Mouse (Mus musculus) hindbrain, embryonic 12.5 days (tissue): ENCODE measurements at regions not wholly inside any gene's neighbourhood (a gene's known extent, or its start where the extent isn't known, plus 50 kb on each side); places are given as distances from the start of the nearest gene placed in this dataset.

Experiments
- ATAC-seq: fragments of 200-750 bp; cut with Nextera tagmentation; 2 replicates; pipeline ENCODE4 v1.8.0; 2017; ENCODE audit warnings: moderate TSS enrichment; ENCODE audit not compliant: low FRiP score
- H3K27ac ChIP-seq: fragments of 300-500 bp; sonication (generic); 2 replicates; pipeline ENCODE4 v1.5.1; 2016; ENCODE audit warnings: mild to moderate bottlenecking
- H3K27me3 ChIP-seq: fragments of 300-500 bp; sonication (generic); 2 replicates; pipeline ENCODE4 v1.6.1; 2016; ENCODE audit warnings: mild to moderate bottlenecking
- H3K36me3 ChIP-seq: fragments of 300-500 bp; sonication (generic); 2 replicates; pipeline ENCODE4 v1.6.1; 2016; ENCODE audit warnings: mild to moderate bottlenecking
- H3K4me1 ChIP-seq: fragments of 300-500 bp; sonication (generic); 2 replicates; pipeline ENCODE4 v1.6.1; 2016
- H3K4me2 ChIP-seq: fragments of 300-500 bp; sonication (generic); replicated peaks from 2 replicates; pipeline ENCODE4 v1.6.1; 2016; ENCODE audit warnings: mild to moderate bottlenecking
- H3K4me3 ChIP-seq: fragments of 300-500 bp; sonication (generic); 2 replicates; pipeline ENCODE4 v1.5.1; 2016; ENCODE audit warnings: mild to moderate bottlenecking
- H3K9ac ChIP-seq: fragments of 300-500 bp; sonication (generic); 2 replicates; pipeline ENCODE4 v1.6.1; 2016; ENCODE audit warnings: mild to moderate bottlenecking, moderate library complexity
- H3K9me3 ChIP-seq: fragments of 300-500 bp; sonication (generic); replicated peaks from 2 replicates; pipeline ENCODE4 v1.6.1; 2016; ENCODE audit warnings: mild to moderate bottlenecking
- WGBS: fragments of 180-500 bp; shearing (Covaris S2); methylation state at CpG from one replicate; pipeline ENCODE4 v1.1.7; 2016; 5-methylcytosine and 5-hydroxymethylcytosine counted together

DNA sequence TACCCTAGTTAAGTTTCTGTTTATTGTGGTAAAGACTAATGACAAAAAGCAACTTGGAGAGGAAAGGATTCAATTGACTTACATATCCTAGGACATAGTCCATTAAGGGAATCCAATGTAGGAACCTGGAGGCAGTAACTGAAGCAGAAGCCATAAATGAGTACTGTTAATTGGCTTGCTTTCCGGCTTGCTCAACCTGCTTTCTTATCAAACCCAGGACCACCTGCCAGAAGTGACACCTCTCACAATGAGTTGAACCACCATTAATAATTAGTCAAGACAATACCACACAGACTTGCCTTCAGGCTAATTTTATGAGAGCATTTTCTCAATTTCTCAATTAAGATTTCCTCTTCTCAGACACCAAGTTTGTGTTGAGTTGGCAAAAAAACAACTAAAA lies 148.8 kb downstream of the Ccser2 start:
- ATAC-seq, result no peak
- 66% methylated on average over 1 of the region's 1 CpGs for WGBS
- no peak overlapping the region for H3K4me2 ChIP-seq
- no peak overlapping the region for H3K4me3 ChIP-seq
- no peak overlapping the region for H3K9ac ChIP-seq
- H3K36me3 ChIP-seq, result no peaks in the 10 kb centered on the region
- no peaks in the 10 kb centered on the region for H3K9me3 ChIP-seq
- no peak overlapping the region for H3K27ac ChIP-seq
- no peaks in the 10 kb centered on the region for H3K27me3 ChIP-seq
- no peaks in the 10 kb centered on the region for H3K4me1 ChIP-seq

- WGBS, result 91% methylated on average over 2 of the region's 3 CpGs
- H3K4me3 ChIP-seq, result no peak overlapping the region
- ATAC-seq, result no peak
- no peak overlapping the region for H3K9ac ChIP-seq
- H3K4me1 ChIP-seq, result no peaks in the 10 kb centered on the region
- H3K27ac ChIP-seq, result no peak overlapping the region
- H3K27me3 ChIP-seq, result no peaks in the 10 kb centered on the region
- no peak overlapping the region for H3K4me2 ChIP-seq
- no peaks in the 10 kb centered on the region for H3K9me3 ChIP-seq
- H3K36me3 ChIP-seq, result no peaks in the 10 kb centered on the region
These were observed 166.2 kb downstream of the Ccser2 start for GRCm38 (mm10) chr14:36802418-36802817.

DNA sequence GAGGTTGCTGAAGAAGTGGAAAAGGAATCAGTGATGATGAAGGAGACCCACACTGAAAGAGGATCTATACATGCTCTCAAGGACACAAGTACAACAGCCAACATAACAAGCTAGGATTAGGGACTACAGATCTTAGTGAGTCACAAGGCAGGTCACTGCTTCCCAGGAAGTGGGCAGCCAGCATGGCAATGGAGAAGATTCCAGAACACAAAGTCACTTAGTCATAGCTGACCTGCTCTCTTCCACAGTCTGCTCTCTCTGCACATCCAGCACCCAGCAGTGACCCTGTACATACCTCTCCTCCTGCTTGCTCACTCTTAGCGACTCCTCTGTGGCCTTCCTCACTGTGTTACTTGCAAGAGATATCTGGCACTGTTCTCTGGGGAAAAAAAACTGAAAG lies 168.8 kb downstream of the Ccser2 start:
- no peak overlapping the region for H3K27ac ChIP-seq
- 73% methylated on average over 1 of the region's 1 CpGs for WGBS
- H3K9ac ChIP-seq, result no peak overlapping the region
- H3K36me3 ChIP-seq, result no peaks in the 10 kb centered on the region
- H3K27me3 ChIP-seq, result no peaks in the 10 kb centered on the region
- H3K9me3 ChIP-seq, result no peaks in the 10 kb centered on the region
- no peak for ATAC-seq
- no peaks in the 10 kb centered on the region for H3K4me1 ChIP-seq
- H3K4me2 ChIP-seq, result no peak overlapping the region
- H3K4me3 ChIP-seq, result no peak overlapping the region

DNA sequence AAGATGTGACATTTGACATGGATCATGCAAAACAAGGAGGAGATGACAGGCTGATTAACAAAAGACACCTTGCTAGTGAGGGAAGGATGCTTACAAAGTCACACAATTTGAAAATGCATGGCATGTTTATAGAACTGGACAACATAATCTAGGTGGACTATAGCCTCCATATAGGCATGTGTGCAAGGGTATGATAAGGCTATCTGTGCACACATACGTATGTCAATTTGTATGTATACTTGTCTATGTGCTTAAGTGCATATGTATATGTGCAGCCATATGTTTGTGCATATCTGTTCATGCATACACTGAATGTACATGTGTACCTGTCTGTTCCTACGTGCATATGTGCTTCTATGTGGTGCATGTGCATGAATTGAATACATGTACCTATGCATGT lies 186.7 kb downstream of the Ccser2 start:
- Histone ChIP-seq H3K4me1 (no peaks in the 10 kb centered on the region), H3K4me2 (no peak overlapping the region), H3K36me3 (no peaks in the 10 kb centered on the region), H3K9ac (no peak overlapping the region), H3K4me3 (no peak overlapping the region), H3K27me3 (no peaks in the 10 kb centered on the region), H3K27ac (no peak overlapping the region), H3K9me3 (no peaks in the 10 kb centered on the region)
- ATAC-seq, result no peak
- WGBS, result 90% methylated on average over 2 of the region's 2 CpGs

- H3K9ac ChIP-seq, result no peak overlapping the region
- H3K27me3 ChIP-seq, result no peaks in the 10 kb centered on the region
- H3K27ac ChIP-seq, result no peak overlapping the region
- H3K4me1 ChIP-seq, result no peaks in the 10 kb centered on the region
- no peaks in the 10 kb centered on the region for H3K9me3 ChIP-seq
- no peak overlapping the region for H3K4me2 ChIP-seq
- H3K36me3 ChIP-seq, result no peaks in the 10 kb centered on the region
- no peak for ATAC-seq
- no peak overlapping the region for H3K4me3 ChIP-seq
- WGBS, result 71% methylated on average over 1 of the region's 1 CpGs
These were observed 189.6 kb downstream of the Ccser2 start for GRCm38 (mm10) chr14:36778956-36779355.

GRCm38 (mm10) chr14:36774349-36774748 lies 194.2 kb downstream of the Ccser2 start:
- no peak overlapping the region for H3K9ac ChIP-seq
- H3K9me3 ChIP-seq, result no peaks in the 10 kb centered on the region
- no peak overlapping the region for H3K27ac ChIP-seq
- H3K4me2 ChIP-seq, result no peak overlapping the region
- no peaks in the 10 kb centered on the region for H3K27me3 ChIP-seq
- no peak for ATAC-seq
- WGBS, result 85% methylated on average over 3 of the region's 3 CpGs
- H3K4me1 ChIP-seq, result no peaks in the 10 kb centered on the region
- H3K4me3 ChIP-seq, result no peak overlapping the region
- no peaks in the 10 kb centered on the region for H3K36me3 ChIP-seq

DNA sequence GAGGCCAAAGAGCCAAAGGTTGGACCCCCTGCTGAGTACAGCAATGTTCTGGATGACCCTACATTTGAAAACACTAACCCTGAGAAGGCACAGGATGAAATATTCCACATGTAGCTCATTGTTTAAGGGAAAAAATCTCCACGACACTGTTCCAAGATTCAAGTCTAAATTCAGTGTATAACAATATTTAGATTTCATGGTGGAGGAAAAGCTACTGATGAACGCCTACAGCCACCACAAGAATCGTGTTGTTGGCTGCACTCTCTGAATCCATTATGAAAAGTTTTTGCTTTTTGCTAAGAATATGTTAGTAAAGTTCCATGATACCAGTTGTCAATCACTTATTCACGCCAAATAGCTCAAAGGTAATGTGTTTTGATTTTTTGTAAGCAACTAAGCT lies 204.2 kb downstream of the Ccser2 start:
- no peak for ATAC-seq
- no peak overlapping the region for H3K9ac ChIP-seq
- H3K9me3 ChIP-seq, result no peaks in the 10 kb centered on the region
- no peak overlapping the region for H3K27ac ChIP-seq
- no peak overlapping the region for H3K4me3 ChIP-seq
- no peaks in the 10 kb centered on the region for H3K27me3 ChIP-seq
- WGBS, result 84% methylated on average over 4 of the region's 4 CpGs
- no peak overlapping the region for H3K4me2 ChIP-seq
- H3K36me3 ChIP-seq, result no peaks in the 10 kb centered on the region
- H3K4me1 ChIP-seq, result no peaks in the 10 kb centered on the region

DNA sequence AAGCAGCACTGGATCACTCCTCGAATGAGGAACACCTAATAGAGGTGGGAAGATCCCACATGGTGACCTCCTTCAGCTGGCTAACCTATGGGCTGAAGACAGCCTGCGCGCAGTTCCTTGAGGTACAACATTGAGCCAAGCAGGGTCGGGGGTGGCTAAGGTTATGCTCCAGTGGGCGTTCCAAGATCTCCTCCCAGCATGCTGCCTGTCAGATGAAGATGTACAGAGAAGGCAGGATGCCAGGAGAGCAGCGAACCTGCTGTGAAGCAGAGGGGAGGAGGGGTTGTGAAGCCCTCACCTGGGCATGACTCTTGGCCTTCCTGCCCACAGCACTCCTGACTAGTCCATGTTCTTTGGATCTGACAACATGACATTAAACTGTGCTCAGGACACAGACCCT lies 212.5 kb downstream of the Ccser2 start:
- ATAC-seq, result no peak
- H3K4me1 ChIP-seq, result no peaks in the 10 kb centered on the region
- no peak overlapping the region for H3K27ac ChIP-seq
- no peaks in the 10 kb centered on the region for H3K27me3 ChIP-seq
- H3K9me3 ChIP-seq, result no peaks in the 10 kb centered on the region
- H3K9ac ChIP-seq, result no peak overlapping the region
- H3K4me3 ChIP-seq, result no peak overlapping the region
- 78% methylated on average over 6 of the region's 6 CpGs for WGBS
- H3K36me3 ChIP-seq, result no peaks in the 10 kb centered on the region
- no peak overlapping the region for H3K4me2 ChIP-seq

- Histone ChIP-seq H3K9ac (no peak overlapping the region), H3K27me3 (no peaks in the 10 kb centered on the region), H3K4me3 (no peak overlapping the region), H3K27ac (no peak overlapping the region), H3K36me3 (no peaks in the 10 kb centered on the region), H3K4me2 (no peak overlapping the region), H3K4me1 (no peaks in the 10 kb centered on the region), H3K9me3 (0 out of 2 replicates have a peak, but pooled peaks cover 4% of the 10 kb centered on the region)
- no peak for ATAC-seq
- WGBS, result 89% methylated on average over 6 of the region's 6 CpGs
These were observed 220.3 kb downstream of the Ccser2 start for GRCm38 (mm10) chr14:36748130-36748883.

DNA sequence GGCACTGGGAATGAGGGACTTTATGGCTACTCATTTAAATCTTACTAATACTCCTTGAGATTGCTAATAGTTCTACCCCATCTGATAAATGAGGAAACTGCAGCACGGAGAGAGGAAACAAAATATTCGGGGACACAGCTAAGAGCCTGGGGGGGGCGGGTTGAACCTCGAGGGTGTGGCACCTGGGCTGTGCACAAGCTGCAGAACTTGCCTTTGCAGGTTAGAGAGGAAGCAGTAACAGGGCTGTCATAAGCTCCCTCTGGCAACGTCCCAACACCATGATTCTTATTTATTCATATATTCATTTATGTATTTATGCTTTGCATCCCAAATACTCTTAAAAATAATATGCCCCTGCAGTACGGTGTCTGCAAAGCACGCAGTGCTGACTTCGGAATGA lies 237.5 kb downstream of the Ccser2 start:
- Histone ChIP-seq H3K27ac (no peak overlapping the region), H3K27me3 (no peaks in the 10 kb centered on the region), H3K4me2 (no peak overlapping the region), H3K4me3 (no peak overlapping the region), H3K9me3 (no peaks in the 10 kb centered on the region), H3K36me3 (no peaks in the 10 kb centered on the region), H3K4me1 (no peaks in the 10 kb centered on the region), H3K9ac (no peak overlapping the region)
- no peak for ATAC-seq
- WGBS, result 82% methylated on average over 8 of the region's 8 CpGs

DNA sequence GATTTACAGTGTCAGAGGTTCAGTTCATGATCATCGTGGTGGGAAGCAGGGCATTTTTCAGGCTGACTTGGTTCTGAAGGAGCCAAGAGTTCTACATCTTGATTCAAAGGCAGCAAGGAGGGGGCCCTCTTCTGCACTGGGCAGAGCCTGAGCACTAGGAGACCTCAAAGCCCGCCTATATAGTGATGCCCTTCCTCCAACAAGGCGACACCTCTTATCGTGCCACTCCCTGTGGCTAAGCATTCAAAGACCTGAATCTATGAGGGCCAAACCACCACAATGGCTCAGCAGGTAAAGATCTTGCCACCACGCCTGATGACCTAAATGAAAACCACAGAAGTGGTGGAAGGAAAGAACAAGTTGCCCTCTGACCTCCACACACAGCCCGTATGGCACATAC lies 242.5 kb downstream of the Ccser2 start:
- no peak for ATAC-seq
- 78% methylated on average over 6 of the region's 6 CpGs for WGBS
- Histone ChIP-seq H3K4me1 (no peaks in the 10 kb centered on the region), H3K27ac (no peak overlapping the region), H3K4me2 (no peak overlapping the region), H3K27me3 (no peaks in the 10 kb centered on the region), H3K9me3 (no peaks in the 10 kb centered on the region), H3K9ac (no peak overlapping the region), H3K4me3 (no peak overlapping the region), H3K36me3 (no peaks in the 10 kb centered on the region)

DNA sequence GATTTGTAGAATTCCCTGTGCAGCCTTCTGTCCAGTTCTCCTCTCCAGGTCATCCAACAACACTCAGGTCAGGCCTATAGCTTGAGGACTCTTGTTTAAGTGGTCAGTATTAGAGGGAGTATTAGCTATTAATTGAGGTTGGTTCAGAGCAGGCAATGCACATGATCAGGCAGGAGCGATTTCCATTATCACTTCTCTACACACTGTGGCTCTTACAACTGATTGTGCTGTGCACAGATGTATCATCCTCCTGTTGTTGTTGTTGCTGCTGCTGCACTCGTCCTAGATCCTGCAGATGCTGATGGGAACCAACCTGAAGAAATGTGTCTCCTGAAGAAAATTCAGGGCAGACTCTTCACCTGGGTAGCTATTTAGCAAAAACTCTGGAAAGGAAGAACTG lies 252.9 kb downstream of the Ccser2 start:
- H3K27me3 ChIP-seq, result no peaks in the 10 kb centered on the region
- H3K36me3 ChIP-seq, result no peaks in the 10 kb centered on the region
- H3K9ac ChIP-seq, result no peak overlapping the region
- H3K4me2 ChIP-seq, result no peak overlapping the region
- ATAC-seq, result no peak
- no peaks in the 10 kb centered on the region for H3K4me1 ChIP-seq
- no peaks in the 10 kb centered on the region for H3K9me3 ChIP-seq
- no peak overlapping the region for H3K27ac ChIP-seq
- H3K4me3 ChIP-seq, result no peak overlapping the region
- 86% methylated on average over 2 of the region's 2 CpGs for WGBS

GRCm38 (mm10) chr14:36696993-36697392 lies 271.6 kb downstream of the Ccser2 start:
- H3K27ac ChIP-seq, result no peak overlapping the region
- no peak for ATAC-seq
- H3K4me1 ChIP-seq, result no peaks in the 10 kb centered on the region
- no peaks in the 10 kb centered on the region for H3K27me3 ChIP-seq
- no peaks in the 10 kb centered on the region for H3K9me3 ChIP-seq
- H3K4me3 ChIP-seq, result no peak overlapping the region
- no peak overlapping the region for H3K4me2 ChIP-seq
- no peaks in the 10 kb centered on the region for H3K36me3 ChIP-seq
- 87% methylated on average over 4 of the region's 4 CpGs for WGBS
- no peak overlapping the region for H3K9ac ChIP-seq
